Mouse (Mus musculus) olfactory bulb, adult 2 months (tissue): Measurements from ENCODE around the gene Rasl12. TPM values are rescaled to one million over a fixed set of nuclear protein-coding genes. Genes with fewer than 3 reads are reported as not detected.

Source experiments
- H3K27ac ChIP-seq: fragments of 200-500 bp; 2 replicates; pipeline ENCODE4 v1.5.1; 2012; ENCODE audit warnings: low read depth, low read length; ENCODE audit not compliant: insufficient read depth
- H3K4me1 ChIP-seq: fragments of 200-500 bp; 2 replicates; pipeline ENCODE4 v1.6.1; 2012; ENCODE audit warnings: low read length; ENCODE audit not compliant: control insufficient read depth, insufficient read depth
- H3K4me3 ChIP-seq: fragments of 200-500 bp; 2 replicates; pipeline ENCODE4 v1.5.1; 2012; ENCODE audit warnings: mild to moderate bottlenecking, low read depth, low read length, moderate library complexity; ENCODE audit not compliant: insufficient read depth
- CTCF ChIP-seq: fragments of 200-500 bp; IDR thresholded peaks from 2 replicates; pipeline ENCODE4 v1.5.1; 2012; ENCODE audit warnings: low read depth, mild to moderate bottlenecking, low read length, moderate library complexity; ENCODE audit not compliant: insufficient read depth
- POLR2A ChIP-seq: fragments of 200-500 bp; IDR thresholded peaks from 2 replicates; pipeline ENCODE4 v1.6.1; 2012; ENCODE audit warnings: mild to moderate bottlenecking, low read depth, low read length, moderate library complexity; ENCODE audit not compliant: insufficient read depth
- WGBS: fragments of 180-500 bp; shearing (Covaris S2); methylation state at CpG from one replicate; pipeline ENCODE4 v1.1.7; 2018; 5-methylcytosine and 5-hydroxymethylcytosine counted together
- polyA plus RNA-seq: library from polyadenylated mRNA; stranded (reverse); fragments of >200 nt; gene quantifications from 2 replicates; pipeline ENCODE4 v1.2.4, GENCODE M21; 2012; ENCODE audit warnings: low replicate concordance; ENCODE audit not compliant: missing spikeins, insufficient read depth, insufficient read length

The Rasl12 gene
- polyA plus RNA-seq, 1 experiment = not detected

GRCm38 (mm10) chr9:65408871-65409295 lies 10.6 kb downstream of the Rasl12 start:
- no peak overlapping the region for H3K27ac ChIP-seq
- TF ChIP-seq CTCF (no peak), POLR2A (no peak)
- 72% methylated on average over 5 of the region's 5 CpGs for WGBS
- H3K4me3 ChIP-seq = no peak overlapping the region
- peaks cover 12% of the 10 kb centered on the region for H3K4me1 ChIP-seq

DNA sequence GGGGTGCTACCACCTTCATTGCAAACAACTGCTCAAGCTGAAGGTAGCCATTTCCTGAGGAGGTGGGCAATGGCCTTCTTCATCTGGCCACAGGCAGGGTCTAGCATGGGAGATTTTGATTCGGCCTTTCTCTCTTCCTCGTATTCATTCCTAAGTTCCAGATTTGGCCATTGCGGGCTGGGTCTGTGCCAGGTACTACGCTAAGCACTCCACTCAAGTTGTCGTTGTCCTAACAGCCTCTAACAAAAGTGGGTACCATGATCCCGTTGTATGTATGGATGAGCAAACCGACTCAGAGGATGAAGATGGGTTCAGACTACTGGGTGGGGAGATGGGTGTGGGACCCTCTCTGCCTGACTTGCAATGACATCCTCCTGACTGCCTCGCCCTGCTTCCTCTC lies 12.1 kb downstream of the Rasl12 start:
- WGBS = 90% methylated on average over 8 of the region's 8 CpGs
- Histone ChIP-seq H3K27ac (no peak overlapping the region), H3K4me1 (peaks cover 6% of the 10 kb centered on the region), H3K4me3 (no peak overlapping the region)
- TF ChIP-seq POLR2A = no peak

GRCm38 (mm10) chr9:65411326-65411725 lies 13.0 kb downstream of the Rasl12 start:
- Histone ChIP-seq H3K4me1 (peaks cover 6% of the 10 kb centered on the region), H3K27ac (no peak overlapping the region), H3K4me3 (no peak overlapping the region)
- TF ChIP-seq CTCF = no peak
- TF ChIP-seq POLR2A = no peak
- 55% methylated on average over 3 of the region's 3 CpGs for WGBS

- Histone ChIP-seq H3K4me3 (no peak overlapping the region), H3K27ac (no peak overlapping the region), H3K4me1 (no peaks in the 10 kb centered on the region)
- 56% methylated on average over 3 of the region's 3 CpGs for WGBS
- TF ChIP-seq CTCF = no peak
Measured at GRCm38 (mm10) chr9:65417738-65418137, 19.4 kb downstream of the Rasl12 start.

- Histone ChIP-seq H3K4me3 (no peak overlapping the region), H3K27ac (no peak overlapping the region), H3K4me1 (no peaks in the 10 kb centered on the region)
- TF ChIP-seq POLR2A = no peak
- no peak for TF ChIP-seq CTCF
- 91% methylated on average over 3 of the region's 3 CpGs for WGBS
Measured at GRCm38 (mm10) chr9:65419633-65420032, 21.3 kb downstream of the Rasl12 start.

DNA sequence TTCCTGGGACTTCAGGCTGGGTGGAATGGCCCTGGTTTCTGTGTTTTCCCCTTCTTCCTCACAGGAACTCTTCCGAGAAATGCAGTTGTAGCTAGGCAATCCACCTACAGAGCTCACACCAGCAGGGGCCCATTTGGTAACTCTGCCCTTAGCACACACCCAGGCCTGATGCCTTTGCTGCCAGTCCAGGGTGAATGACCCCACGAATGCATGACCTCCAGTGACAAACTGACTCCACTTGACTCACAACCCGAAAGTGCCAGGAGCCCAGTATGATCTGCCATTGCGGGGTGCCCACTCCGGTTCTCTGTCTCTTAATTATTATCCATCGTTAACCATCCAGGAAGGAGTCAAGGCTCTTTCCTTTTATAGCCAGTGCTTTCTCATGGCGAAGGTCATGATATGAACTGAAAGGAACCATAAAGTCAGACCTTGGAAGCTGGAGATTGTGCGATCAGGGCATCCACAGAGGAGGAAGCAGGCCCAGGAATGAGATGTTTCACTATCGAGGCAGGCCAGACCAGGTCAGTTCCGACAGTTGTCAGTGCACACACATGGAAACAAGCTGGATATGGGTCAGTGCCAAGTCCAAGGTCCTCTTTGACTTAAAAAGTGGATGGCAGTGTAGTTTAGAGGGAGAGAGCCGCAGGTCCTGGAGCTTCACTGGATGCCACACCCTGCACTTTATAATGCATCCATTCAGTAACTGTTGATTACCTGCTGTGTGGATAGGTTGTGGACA lies 24.6 kb downstream of the Rasl12 start, which contains the start of gene Slc51b:
Gene Slc51b (minus strand): TSS at position 196 of the 742 bp plus-strand sequence.
- Histone ChIP-seq H3K27ac (no peak within 1 kb of the TSS), H3K4me1 (no peaks in the 10 kb centered on the region), H3K4me3 (no peak within 1 kb of the TSS)
- 84% methylated on average over 11 of the region's 11 CpGs for WGBS
- no peak for TF ChIP-seq POLR2A

DNA sequence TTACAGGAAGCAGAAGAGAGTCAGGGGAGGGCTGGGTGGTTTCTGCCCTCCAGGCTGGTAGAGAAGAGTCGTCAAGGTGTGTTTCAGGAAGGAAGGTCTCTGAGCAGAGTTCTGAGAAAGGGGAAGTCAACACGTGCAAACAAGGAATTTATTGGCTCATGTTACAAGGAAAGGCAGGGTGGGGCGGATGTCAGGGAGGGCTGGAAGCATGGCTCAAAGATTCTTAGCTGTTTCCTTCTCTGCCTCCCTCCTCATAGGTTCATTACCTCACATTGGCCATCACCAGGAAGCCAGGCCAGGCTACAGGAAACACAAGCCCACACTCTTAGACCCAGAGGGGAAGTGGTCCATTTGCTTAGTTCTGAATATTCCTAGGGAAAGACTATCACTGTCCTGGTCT lies 26.1 kb downstream of the Rasl12 start:
- Histone ChIP-seq H3K4me1 (no peaks in the 10 kb centered on the region), H3K27ac (no peak overlapping the region), H3K4me3 (no peak overlapping the region)
- 62% methylated on average over 3 of the region's 3 CpGs for WGBS
- TF ChIP-seq CTCF (no peak), POLR2A (no peak)

GRCm38 (mm10) chr9:65427511-65427910 lies 29.2 kb downstream of the Rasl12 start:
- TF ChIP-seq POLR2A (no peak), CTCF (no peak)
- no peaks in the 10 kb centered on the region for H3K4me1 ChIP-seq
- H3K27ac ChIP-seq = no peak overlapping the region
- WGBS = 72% methylated on average over 2 of the region's 2 CpGs
- no peak overlapping the region for H3K4me3 ChIP-seq

DNA sequence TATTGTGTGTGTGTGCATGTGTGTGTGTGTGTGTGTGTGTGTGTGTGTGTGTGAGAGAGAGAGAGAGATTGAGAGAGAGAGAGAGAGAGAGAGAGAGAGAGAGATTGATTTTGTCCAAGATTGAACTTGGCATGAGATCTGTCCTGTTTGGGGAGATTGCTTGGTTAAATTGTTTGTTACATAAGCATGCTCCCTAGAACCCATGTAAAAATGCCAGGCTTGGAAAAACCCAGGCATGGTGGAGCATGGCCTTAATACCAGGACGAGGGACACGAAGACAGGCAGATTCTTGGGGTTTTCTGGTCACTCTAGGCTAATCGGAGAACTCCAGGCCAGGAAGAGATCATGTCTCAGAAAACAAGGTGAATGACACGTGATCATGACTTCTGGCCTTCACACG lies 29.7 kb downstream of the Rasl12 start:
- Histone ChIP-seq H3K4me1 (no peaks in the 10 kb centered on the region), H3K4me3 (no peak overlapping the region), H3K27ac (no peak overlapping the region)
- TF ChIP-seq CTCF (no peak), POLR2A (no peak)
- WGBS = 93% methylated on average over 5 of the region's 5 CpGs

- no peaks in the 10 kb centered on the region for H3K4me1 ChIP-seq
- H3K27ac ChIP-seq = no peak overlapping the region
- TF ChIP-seq CTCF (no peak), POLR2A (no peak)
- H3K4me3 ChIP-seq = no peak overlapping the region
Measured at GRCm38 (mm10) chr9:65430401-65430800, 32.1 kb downstream of the Rasl12 start.
